Mouse (Mus musculus) forebrain, embryonic 10.5 days (tissue): ENCODE results near the gene Ankrd7. TPM values are rescaled to one million over a fixed set of nuclear protein-coding genes. Genes with fewer than 3 reads are reported as not detected.
A peak's percentile ranks its signal among the peaks of the same experiment; 100 is the strongest.
"Not testable (repeated sequence)": the region's sequence is repeated elsewhere in the genome, so short reads cannot be mapped to it uniquely, and the experiment has no call there.

Experiments used
- DNase-seq: peaks from one replicate; pipeline ENCODE4 v3.0.0-alpha.2; 2017; ENCODE audit warnings: low spot score; ENCODE audit errors: extremely low spot score
- H3K27ac ChIP-seq: fragments of 300-500 bp; sonication (generic); 2 replicates; pipeline ENCODE4 v1.5.1; 2016; ENCODE audit warnings: mild to moderate bottlenecking
- H3K27me3 ChIP-seq: fragments of 300-500 bp; sonication (generic); 2 replicates; pipeline ENCODE4 v1.6.1; 2016; ENCODE audit warnings: mild to moderate bottlenecking; ENCODE audit not compliant: poor library complexity, severe bottlenecking
- H3K36me3 ChIP-seq: fragments of 300-500 bp; sonication (generic); replicated peaks from 2 replicates; pipeline ENCODE4 v1.6.1; 2016; ENCODE audit warnings: mild to moderate bottlenecking, moderate library complexity
- H3K4me1 ChIP-seq: fragments of 300-500 bp; sonication (generic); 2 replicates; pipeline ENCODE4 v1.6.1; 2016
- H3K4me3 ChIP-seq: fragments of 300-500 bp; sonication (generic); 2 replicates; pipeline ENCODE4 v1.5.1; 2016; ENCODE audit warnings: mild to moderate bottlenecking, moderate library complexity
- H3K9me3 ChIP-seq: fragments of 300-500 bp; sonication (generic); 2 replicates; pipeline ENCODE4 v1.6.1; 2016; ENCODE audit warnings: mild to moderate bottlenecking, moderate library complexity
- WGBS: fragments of 180-500 bp; shearing (Covaris S2); methylation state at CpG from one replicate; pipeline ENCODE4 v1.1.7; 2016; 5-methylcytosine and 5-hydroxymethylcytosine counted together
- polyA plus RNA-seq: library from polyadenylated mRNA; unstranded; fragments of >200 nt; fragmentation: Nextera tagmentation; extraction: Ambion mirVana; gene quantifications from 2 replicates; pipeline ENCODE4 v1.2.1, GENCODE M21; 2016

The Ankrd7 gene
- polyA plus RNA-seq: 0.52 and 0.74 TPM in 2 replicates

DNA sequence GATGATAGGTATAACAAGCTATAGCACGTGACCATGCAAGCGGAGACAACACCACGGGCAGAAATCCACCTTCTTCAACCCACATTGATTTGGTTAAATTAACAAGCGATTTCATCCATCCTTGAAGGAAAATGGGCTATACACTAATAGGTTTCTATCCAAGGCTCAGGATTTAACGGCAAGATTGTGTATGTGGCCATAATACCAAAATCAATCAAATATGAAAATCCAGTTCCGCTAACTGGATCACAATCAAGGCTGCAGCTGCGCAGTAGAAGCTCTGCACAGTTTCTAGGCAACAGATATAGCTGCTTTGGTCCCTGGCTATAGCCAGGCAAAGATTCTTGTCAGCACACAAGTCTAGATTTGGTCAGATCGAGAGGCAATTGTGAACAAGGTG, at the start of gene Ankrd7:
TSS of gene Ankrd7 (plus strand) at position 301 of the 400 bp plus-strand sequence.
- no peaks in the 10 kb centered on the region for H3K27me3 ChIP-seq
- H3K9me3 ChIP-seq: peaks cover 6% of the 10 kb centered on the region; the same call in 1 of the 2 replicates
- no peaks in the 10 kb centered on the region for H3K36me3 ChIP-seq
- H3K27ac ChIP-seq: no peak within 1 kb of the TSS
- no peak within 1 kb of the TSS for H3K4me3 ChIP-seq
- 92% methylated on average over 8 of the region's 8 CpGs for WGBS
- H3K4me1 ChIP-seq: no peaks in the 10 kb centered on the region
- DNase-seq: no peak

DNA sequence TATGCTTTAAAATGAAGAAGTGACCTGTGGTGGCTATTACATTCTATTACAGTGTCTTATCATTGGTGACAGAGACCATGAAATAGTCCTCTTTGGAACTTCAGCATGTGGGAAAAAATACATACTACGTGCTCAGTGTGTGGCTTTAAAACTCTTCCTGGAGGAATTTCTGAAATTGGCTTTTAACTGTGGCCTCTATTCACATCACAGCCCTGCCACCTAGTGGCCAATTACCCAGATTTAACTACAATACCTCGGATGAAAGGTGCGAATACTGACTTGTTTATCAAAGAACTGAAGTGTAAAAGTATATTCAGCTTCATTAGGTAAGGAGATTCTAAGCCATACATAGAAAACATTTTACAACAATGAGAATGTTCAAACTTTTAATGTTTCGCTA, 46.8 kb upstream of the Ankrd7 start:
- WGBS: 20% methylated on average over 4 of the region's 4 CpGs
- no peak for DNase-seq
- Histone ChIP-seq H3K9me3 (no peaks in the 10 kb centered on the region), H3K4me1 (peaks cover 3% of the 10 kb centered on the region; the same call in 1 of the 2 replicates), H3K36me3 (no peaks in the 10 kb centered on the region), H3K4me3 (no peak overlapping the region), H3K27me3 (no peaks in the 10 kb centered on the region), H3K27ac (no peak overlapping the region)

DNA sequence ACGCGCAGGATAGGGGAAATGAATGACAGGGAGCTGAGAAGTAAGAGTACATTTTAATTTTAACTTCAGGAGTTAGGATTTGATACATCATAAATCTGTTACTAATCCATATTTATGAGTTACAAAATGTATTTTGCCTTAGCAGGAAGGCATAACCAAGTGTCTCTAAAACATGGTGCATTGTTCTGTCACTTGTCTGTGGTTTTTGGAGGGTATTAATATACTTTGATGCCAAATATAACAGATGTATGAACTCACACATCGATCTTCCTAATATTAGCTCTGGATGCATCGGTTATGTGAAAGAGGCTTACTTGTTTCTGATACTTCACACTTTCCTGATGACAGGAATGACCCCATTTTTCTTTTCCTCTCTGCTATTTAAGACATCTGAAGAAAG, 45.9 kb upstream of the Ankrd7 start:
- Histone ChIP-seq H3K9me3 (no peaks in the 10 kb centered on the region), H3K27me3 (no peaks in the 10 kb centered on the region), H3K4me3 (no peak overlapping the region), H3K27ac (no peak overlapping the region), H3K36me3 (no peaks in the 10 kb centered on the region), H3K4me1 (peaks cover 3% of the 10 kb centered on the region; the same call in 1 of the 2 replicates)
- WGBS: 72% methylated on average over 4 of the region's 4 CpGs
- no peak for DNase-seq

DNA sequence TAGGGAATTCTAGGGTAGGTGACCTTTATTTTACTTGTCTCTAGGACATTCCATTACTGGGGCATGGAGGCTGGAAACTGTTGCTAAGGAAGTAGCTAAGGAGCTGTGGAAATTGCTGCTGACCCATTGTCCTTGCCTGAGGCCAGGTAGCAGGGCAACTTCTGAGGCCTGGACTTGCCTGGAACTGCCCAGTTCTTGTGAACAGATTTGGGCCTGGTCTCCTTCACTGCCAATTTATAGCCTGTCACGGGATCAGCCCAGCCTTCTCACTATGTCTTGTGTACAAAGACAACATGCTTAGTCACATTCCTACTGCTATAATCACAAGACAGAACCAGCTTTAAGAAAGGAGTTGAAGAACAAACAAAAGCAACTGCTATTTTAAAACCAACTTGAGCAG, 43.3 kb upstream of the Ankrd7 start:
- no peak overlapping the region for H3K27ac ChIP-seq
- DNase-seq: no peak
- H3K4me1 ChIP-seq: peaks cover 3% of the 10 kb centered on the region; the same call in 1 of the 2 replicates
- H3K4me3 ChIP-seq: no peak overlapping the region
- no peaks in the 10 kb centered on the region for H3K9me3 ChIP-seq
- WGBS: 68% methylated on average over 1 of the region's 1 CpGs
- no peaks in the 10 kb centered on the region for H3K27me3 ChIP-seq
- H3K36me3 ChIP-seq: no peaks in the 10 kb centered on the region

DNA sequence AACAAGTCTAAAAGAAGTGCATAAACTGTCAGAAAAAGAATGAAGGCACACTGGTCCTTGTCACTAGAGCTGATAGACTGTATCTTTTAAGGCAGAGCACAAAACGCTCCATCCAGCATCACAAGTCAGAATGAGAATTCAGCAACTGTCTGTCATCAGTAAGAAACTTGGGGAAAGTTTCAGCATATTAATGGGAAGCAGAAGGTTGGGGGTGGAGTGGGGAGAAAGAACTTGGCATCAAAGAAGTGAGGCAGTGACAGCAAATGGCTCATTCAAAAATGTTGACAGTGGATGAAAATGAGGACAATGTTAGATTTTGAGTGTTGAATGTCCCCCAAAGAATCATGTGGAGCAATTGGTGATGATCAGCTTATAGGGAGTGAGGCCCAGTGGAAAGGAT, 33.2 kb upstream of the Ankrd7 start:
- H3K4me3 ChIP-seq: no peak overlapping the region
- H3K9me3 ChIP-seq: no peaks in the 10 kb centered on the region
- DNase-seq: no peak
- H3K27me3 ChIP-seq: no peaks in the 10 kb centered on the region
- 73% methylated on average over 1 of the region's 1 CpGs for WGBS
- no peaks in the 10 kb centered on the region for H3K4me1 ChIP-seq
- no peaks in the 10 kb centered on the region for H3K36me3 ChIP-seq
- H3K27ac ChIP-seq: no peak overlapping the region

DNA sequence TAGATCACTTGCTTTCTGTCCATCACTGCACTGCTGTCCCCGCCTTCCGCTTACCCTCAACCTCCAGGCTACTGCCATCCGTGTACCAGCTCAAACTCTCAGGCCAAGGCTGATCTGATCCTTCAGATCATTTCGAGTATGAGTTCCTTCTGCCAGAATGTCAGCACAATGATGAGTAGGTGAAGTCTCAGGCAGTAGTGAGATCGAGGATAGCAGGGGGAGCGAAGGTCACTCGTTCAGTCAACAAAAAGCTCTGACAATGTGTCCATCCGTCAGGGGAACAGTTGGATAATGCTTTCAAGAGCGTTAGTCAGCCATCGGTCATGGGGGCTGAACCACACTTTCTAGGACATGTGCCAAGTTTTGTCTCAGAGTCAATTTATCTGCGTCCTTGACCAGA, 21.6 kb upstream of the Ankrd7 start:
- not testable (repeated sequence) for H3K36me3 ChIP-seq, DNase-seq, H3K4me3 ChIP-seq, H3K27ac ChIP-seq, H3K4me1 ChIP-seq, H3K9me3 ChIP-seq, H3K27me3 ChIP-seq
- WGBS: 93% methylated on average over 4 of the region's 11 CpGs

DNA sequence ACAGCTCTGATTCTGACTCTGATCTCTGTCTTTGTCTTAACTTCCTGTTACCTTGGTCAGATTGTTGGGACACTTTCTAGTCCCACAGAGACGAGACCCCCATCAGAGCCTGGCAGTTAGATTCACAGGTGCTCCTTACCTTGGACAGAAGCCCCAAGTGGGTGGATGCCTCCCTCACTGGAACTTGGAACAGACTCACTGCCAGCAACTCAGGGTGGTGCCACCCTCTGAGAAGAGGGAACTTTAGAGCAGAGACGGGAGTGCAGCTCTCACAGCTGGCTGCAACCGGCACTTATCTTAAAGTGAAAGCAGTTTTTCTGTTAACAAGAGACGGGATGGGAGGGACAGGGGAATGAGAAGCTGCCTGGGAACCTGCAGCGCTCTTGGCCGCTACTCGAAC, 20.5 kb upstream of the Ankrd7 start:
- not testable (repeated sequence) for H3K36me3 ChIP-seq, H3K9me3 ChIP-seq, DNase-seq, H3K27ac ChIP-seq, H3K4me3 ChIP-seq, H3K27me3 ChIP-seq
- H3K4me1 ChIP-seq: peaks cover 12% of the 10 kb centered on the region
- 57% methylated on average over 5 of the region's 7 CpGs for WGBS

DNA sequence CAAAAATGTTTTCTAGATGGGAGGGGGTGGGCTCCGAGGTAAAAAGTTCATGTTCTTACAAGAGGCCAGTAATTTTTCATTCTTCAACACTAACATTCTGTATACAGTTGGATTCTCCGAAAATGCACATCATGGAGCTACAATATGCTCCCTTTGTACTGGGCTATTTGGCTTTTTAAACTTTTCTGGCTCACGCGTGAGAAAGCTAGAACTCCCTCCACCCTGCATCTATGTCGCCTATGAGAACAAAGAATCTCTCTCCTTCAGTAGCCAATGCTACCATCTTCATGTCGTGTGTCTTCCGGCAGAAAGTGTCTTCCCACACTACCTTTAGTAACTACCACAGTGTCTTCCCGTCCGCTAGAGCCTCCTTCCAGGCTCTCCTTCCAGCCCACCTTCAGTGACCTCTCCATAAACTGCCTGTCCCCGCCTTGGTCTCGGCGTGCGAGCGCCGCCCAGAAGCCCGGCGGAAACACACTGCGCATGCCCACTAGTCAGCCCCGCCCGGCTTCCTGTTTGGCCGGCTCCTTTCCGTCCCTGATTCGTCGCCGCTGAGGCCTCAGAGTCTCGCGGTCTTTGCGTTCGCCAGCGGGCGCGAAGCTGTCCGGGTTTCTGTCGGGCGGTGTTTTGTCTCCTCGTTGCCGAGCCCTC, 17.9 kb upstream of the Ankrd7 start, which contains the start of gene Lsm8:
TSS of gene Lsm8 (plus strand) at position 529 of the 651 bp plus-strand sequence.
- Histone ChIP-seq H3K9me3 (no peaks in the 10 kb centered on the region), H3K4me1 (peaks cover 19% of the 10 kb centered on the region), H3K27me3 (no peaks in the 10 kb centered on the region), H3K27ac (peak within 1 kb of the TSS; percentile 99), H3K4me3 (peak within 1 kb of the TSS; percentile 89), H3K36me3 (peaks cover 28% of the 10 kb centered on the region)
- peak; percentile 97 for DNase-seq
- WGBS: 1% methylated on average over 37 of the region's 37 CpGs

DNA sequence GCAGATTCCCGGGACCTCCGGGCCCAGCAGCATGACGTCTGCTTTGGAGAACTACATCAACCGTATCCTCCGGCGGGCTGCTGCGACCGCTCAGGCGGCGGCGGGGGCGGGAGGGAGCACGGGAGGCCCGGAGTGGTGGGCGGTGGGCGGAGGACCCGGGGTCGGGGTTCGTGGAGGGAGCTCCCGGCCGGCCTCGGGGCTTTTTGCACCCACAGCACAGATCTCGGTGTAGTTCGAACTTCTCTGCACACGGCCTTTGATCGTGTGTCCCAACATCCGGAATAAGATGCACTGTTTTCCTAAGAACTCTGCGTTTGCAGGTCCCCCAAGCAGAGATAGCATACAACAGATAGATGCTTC, 17.4 kb upstream of the Ankrd7 start:
- peak overlapping the region; percentile 99 for H3K27ac ChIP-seq
- no peaks in the 10 kb centered on the region for H3K9me3 ChIP-seq
- H3K27me3 ChIP-seq: no peaks in the 10 kb centered on the region
- no peak for DNase-seq
- H3K36me3 ChIP-seq: peaks cover 33% of the 10 kb centered on the region
- peak overlapping the region; percentile 89 for H3K4me3 ChIP-seq
- peaks cover 19% of the 10 kb centered on the region for H3K4me1 ChIP-seq
- WGBS: under 1% methylated on average over 28 of the region's 28 CpGs

DNA sequence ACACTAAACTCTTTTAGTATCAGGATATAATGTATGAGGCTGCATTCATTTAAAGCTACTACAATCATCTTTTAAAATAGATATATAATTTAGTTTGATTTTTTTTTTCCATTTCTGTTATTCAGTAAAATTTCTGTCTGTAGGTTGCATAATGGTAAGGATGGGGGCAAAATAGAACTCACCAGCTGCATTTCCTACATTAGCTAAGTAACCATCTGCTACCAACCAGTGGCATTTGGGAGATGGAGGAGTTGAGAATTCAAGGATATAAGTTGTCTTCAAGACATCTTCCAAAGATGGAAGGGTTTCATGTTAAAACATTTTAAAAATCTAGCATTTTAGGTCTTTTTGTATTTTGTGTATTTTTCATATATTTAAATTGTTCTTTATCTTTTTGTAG, 10.8 kb upstream of the Ankrd7 start:
- Histone ChIP-seq H3K4me3 (no peak overlapping the region), H3K27me3 (no peaks in the 10 kb centered on the region), H3K4me1 (peaks cover 9% of the 10 kb centered on the region), H3K36me3 (peaks cover 90% of the 10 kb centered on the region), H3K9me3 (peaks cover 8% of the 10 kb centered on the region; the same call in 1 of the 2 replicates), H3K27ac (no peak overlapping the region)
- no peak for DNase-seq

DNA sequence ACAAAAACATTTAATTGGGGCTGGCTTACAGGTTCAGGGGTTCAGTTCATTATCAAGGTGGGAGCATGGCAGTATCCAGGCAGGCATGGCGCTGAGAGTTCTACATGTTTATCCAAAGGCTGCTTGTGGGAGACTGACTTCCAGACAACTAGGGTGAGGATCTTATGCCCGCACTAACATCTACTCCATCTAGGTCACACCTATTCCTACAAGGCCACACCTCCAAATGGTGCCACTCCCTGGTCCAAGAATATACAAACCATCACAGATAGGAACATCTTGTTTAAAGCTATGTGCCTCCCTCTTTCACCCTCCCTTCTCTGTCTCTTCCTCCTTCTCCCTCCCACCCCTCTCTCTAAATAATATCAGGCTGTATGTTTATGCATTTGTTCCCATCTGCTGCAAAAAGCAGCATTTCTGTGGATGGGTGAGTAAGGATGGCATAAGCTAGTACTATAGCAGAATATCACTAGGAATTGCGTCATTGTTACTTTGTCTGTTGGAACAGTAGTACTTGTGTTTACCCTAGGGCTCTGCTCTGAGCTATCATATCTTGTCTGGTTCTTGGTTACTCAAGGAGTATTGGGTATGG, 9.5 kb upstream of the Ankrd7 start:
- Histone ChIP-seq H3K4me3 (no peak overlapping the region), H3K9me3 (peaks cover 20% of the 10 kb centered on the region; the same call in 1 of the 2 replicates), H3K27me3 (no peaks in the 10 kb centered on the region), H3K36me3 (peaks cover 80% of the 10 kb centered on the region), H3K27ac (no peak overlapping the region), H3K4me1 (no peaks in the 10 kb centered on the region)
- WGBS: over 99% methylated on average over 3 of the region's 3 CpGs
- DNase-seq: no peak

DNA sequence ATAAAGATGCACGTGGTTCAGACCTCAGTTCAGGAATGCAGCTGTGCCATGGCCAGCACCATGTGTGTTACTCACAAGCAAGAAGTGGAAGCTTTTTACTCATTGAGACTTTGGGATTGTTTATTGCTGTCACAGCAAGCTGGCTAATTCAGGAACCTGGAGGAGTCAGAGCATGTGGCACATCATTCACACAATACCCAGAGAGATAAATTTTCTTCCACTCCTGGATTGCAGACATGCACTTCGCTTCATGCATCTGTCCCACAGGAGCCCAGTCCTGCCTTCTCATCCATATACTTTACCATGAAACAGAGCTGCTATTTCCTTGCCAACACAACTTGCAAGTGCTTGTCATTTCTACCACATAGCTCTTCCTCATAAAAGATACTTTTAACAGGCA, 22.9 kb downstream of the Ankrd7 start:
- WGBS: 87% methylated on average over 2 of the region's 2 CpGs
- Histone ChIP-seq H3K27ac (no peak overlapping the region), H3K4me1 (no peaks in the 10 kb centered on the region), H3K36me3 (no peaks in the 10 kb centered on the region), H3K4me3 (no peak overlapping the region), H3K9me3 (no peaks in the 10 kb centered on the region; the same call in 1 of the 2 replicates), H3K27me3 (no peaks in the 10 kb centered on the region)
- DNase-seq: no peak

DNA sequence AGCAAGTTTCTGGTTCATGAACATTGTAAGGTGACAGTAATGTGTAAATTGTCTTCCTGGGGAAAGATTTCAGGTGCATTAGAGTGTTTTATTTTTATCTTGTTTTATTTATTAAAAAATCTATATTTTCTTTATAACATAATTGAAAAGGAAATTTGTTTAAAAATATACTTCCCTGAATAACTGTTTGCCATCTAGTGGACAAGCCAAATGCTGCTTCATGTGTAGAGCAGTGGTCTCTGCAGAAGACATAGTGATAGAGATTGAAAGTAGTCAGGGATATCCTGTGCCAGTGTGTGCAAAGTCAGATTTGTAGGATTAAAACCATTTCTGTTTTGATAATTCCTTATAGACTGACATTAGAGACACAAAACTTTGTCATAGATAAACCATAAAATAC, 28.0 kb downstream of the Ankrd7 start:
- no peaks in the 10 kb centered on the region for H3K36me3 ChIP-seq
- DNase-seq: no peak
- H3K4me1 ChIP-seq: no peaks in the 10 kb centered on the region
- H3K27me3 ChIP-seq: no peaks in the 10 kb centered on the region
- H3K27ac ChIP-seq: no peak overlapping the region
- H3K4me3 ChIP-seq: no peak overlapping the region
- no peaks in the 10 kb centered on the region for H3K9me3 ChIP-seq
